Mouse (Mus musculus) hindbrain, embryonic 16.5 days (tissue): ENCODE data around the gene Pfkfb3. TPM values are rescaled to one million over a fixed set of nuclear protein-coding genes. Genes with fewer than 3 reads are reported as not detected.
A peak's percentile ranks its signal among the peaks of the same experiment; 100 is the strongest.

Experiments
- ATAC-seq: fragments of 200-750 bp; cut with Nextera tagmentation; 2 replicates; pipeline ENCODE4 v1.8.0; 2017; ENCODE audit warnings: moderate TSS enrichment, moderate library complexity
- H3K27ac ChIP-seq: fragments of 300-500 bp; sonication (generic); 2 replicates; pipeline ENCODE4 v1.5.1; 2014; ENCODE audit warnings: low read depth, mild to moderate bottlenecking, control low read depth, low read length, moderate library complexity
- H3K27me3 ChIP-seq: fragments of 300-500 bp; sonication (generic); replicated peaks from 2 replicates; pipeline ENCODE4 v1.6.1; 2014; ENCODE audit warnings: low read length; ENCODE audit not compliant: control insufficient read depth, insufficient read depth
- H3K36me3 ChIP-seq: fragments of 300-500 bp; sonication (generic); 2 replicates; pipeline ENCODE4 v1.6.1; 2014; ENCODE audit warnings: mild to moderate bottlenecking, low read length, moderate library complexity, mixed read lengths; ENCODE audit not compliant: control insufficient read depth, insufficient read depth
- H3K4me1 ChIP-seq: fragments of 300-500 bp; sonication (generic); 2 replicates; pipeline ENCODE4 v1.6.1; 2014; ENCODE audit warnings: low read depth, low read length; ENCODE audit not compliant: control insufficient read depth, insufficient read depth
- H3K4me2 ChIP-seq: fragments of 300-500 bp; sonication (generic); 2 replicates; pipeline ENCODE4 v1.6.1; 2014; ENCODE audit warnings: mild to moderate bottlenecking, low read length, control low read depth, moderate library complexity
- H3K4me3 ChIP-seq: fragments of 300-500 bp; sonication (generic); 2 replicates; pipeline ENCODE4 v1.5.1; 2014; ENCODE audit warnings: mild to moderate bottlenecking, low read length, control low read depth, moderate library complexity
- H3K9ac ChIP-seq: fragments of 300-500 bp; sonication (generic); 2 replicates; pipeline ENCODE4 v1.6.1; 2014; ENCODE audit warnings: low read depth, mild to moderate bottlenecking, control low read depth, low read length, moderate library complexity
- H3K9me3 ChIP-seq: fragments of 300-500 bp; sonication (generic); 2 replicates; pipeline ENCODE4 v1.6.1; 2014; ENCODE audit warnings: mild to moderate bottlenecking, low read length, moderate library complexity; ENCODE audit not compliant: control insufficient read depth
- WGBS: fragments of 180-500 bp; shearing (Covaris S2); extraction: QIAGEN DNeasy Blood & Tissue Kit; methylation state at CpG from one replicate; pipeline ENCODE4 v1.1.7; 2014; 5-methylcytosine and 5-hydroxymethylcytosine counted together
- polyA plus RNA-seq: library from polyadenylated mRNA; unstranded; fragments of >200 nt; fragmentation: Nextera tagmentation; extraction: Ambion mirVana; gene quantifications from 2 replicates; pipeline ENCODE4 v1.2.1, GENCODE M21; 2015

The Pfkfb3 gene
- polyA plus RNA-seq, 1 experiment from 2014 or later, result 28.5 TPM

DNA sequence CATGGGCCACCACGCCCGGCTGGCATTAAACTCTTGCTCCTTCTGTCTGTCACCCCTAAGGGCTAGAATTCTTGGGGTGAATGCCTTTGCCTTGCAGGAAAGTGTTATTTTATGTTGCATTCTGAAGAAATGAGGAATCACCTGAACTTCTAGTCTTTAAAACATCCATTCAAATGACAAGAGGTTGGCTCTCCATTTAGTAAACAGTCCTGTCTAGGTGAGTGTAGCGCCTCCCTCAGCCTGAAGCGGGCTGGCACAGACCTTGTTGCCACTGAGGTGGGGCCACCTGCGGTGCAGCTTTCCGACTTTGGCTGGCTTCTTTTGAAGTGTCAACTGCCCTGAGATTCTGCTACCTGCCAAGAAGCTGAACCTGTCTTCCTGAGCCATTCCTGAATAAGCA lies 1.4 kb upstream of the Pfkfb3 start:
- no peak overlapping the region for H3K27ac ChIP-seq
- H3K4me2 ChIP-seq, result no peak overlapping the region
- no peaks in the 10 kb centered on the region for H3K9me3 ChIP-seq
- ATAC-seq, result no peak
- H3K4me1 ChIP-seq, result peaks cover 7% of the 10 kb centered on the region
- H3K4me3 ChIP-seq, result no peak overlapping the region
- H3K36me3 ChIP-seq, result no peaks in the 10 kb centered on the region
- H3K27me3 ChIP-seq, result peaks cover 5% of the 10 kb centered on the region
- WGBS, result 49% methylated on average over 6 of the region's 6 CpGs
- H3K9ac ChIP-seq, result no peak overlapping the region

DNA sequence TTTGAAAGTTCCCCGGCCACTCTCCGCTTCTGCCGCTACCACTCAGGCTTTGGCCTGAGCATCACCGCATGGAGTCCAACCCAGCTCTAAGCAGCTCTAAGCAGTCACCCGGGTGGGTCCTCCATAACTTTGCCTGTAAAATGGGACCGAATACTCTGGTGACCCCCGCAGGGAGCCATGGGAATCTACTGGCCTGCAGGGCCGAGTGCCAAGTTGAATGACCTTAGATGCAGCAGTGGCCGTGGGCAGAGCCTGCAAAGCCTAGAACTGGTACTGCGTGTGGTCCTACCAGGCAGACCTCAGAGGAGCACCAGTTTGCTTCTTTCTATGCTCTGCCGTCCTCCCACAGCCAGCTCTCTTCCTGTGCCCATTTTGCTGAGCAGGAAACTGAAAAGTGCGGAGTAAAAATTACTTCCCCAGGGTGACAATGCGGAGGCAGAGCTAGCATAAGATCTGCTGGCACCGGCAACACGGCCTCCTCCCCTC lies 868 bp downstream of the Pfkfb3 start:
- H3K4me3 ChIP-seq, result peak overlapping the region; percentile 77
- H3K27ac ChIP-seq, result peak overlapping the region; percentile 34; the same call in 1 of the 2 replicates
- peak overlapping the region; percentile 100 for H3K4me2 ChIP-seq
- no peaks in the 10 kb centered on the region for H3K9me3 ChIP-seq
- peak overlapping the region; percentile 82 for H3K9ac ChIP-seq
- peaks cover 5% of the 10 kb centered on the region for H3K27me3 ChIP-seq
- H3K36me3 ChIP-seq, result no peaks in the 10 kb centered on the region
- peak; percentile 69 for ATAC-seq
- H3K4me1 ChIP-seq, result peaks cover 7% of the 10 kb centered on the region
- 4% methylated on average over 15 of the region's 15 CpGs for WGBS

DNA sequence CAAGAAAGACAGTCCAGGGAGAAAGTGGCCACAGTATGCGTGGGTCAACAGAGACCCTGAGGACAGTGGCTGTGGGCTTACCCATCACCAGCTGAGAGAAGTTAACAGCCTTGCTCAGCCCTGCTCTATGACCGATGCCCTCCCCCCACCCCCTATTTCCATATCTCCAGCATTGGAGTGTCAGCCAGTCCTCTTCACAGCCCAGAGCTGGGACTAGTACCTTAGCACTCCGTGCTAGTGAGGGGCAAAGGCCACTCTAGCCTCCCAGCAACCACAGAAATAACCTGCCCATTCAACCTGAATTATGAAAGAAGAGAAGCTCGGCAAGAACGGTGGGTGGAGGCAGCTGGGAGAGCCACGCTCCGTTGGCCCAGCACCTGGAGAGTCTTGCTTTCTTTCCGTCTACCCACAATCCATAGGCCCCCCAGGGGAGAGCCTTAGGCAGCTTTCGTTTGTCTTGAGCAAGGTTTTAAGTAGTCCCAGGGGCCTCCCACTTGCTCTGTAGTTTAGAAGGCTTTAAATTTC lies 1.5 kb downstream of the Pfkfb3 start:
- WGBS, result 13% methylated on average over 9 of the region's 9 CpGs
- no peak overlapping the region for H3K9ac ChIP-seq
- H3K4me2 ChIP-seq, result peak overlapping the region; percentile 100; the same call in 1 of the 2 replicates
- H3K27me3 ChIP-seq, result peaks cover 5% of the 10 kb centered on the region
- ATAC-seq, result no peak
- no peaks in the 10 kb centered on the region for H3K36me3 ChIP-seq
- H3K4me1 ChIP-seq, result peaks cover 7% of the 10 kb centered on the region
- H3K27ac ChIP-seq, result no peak overlapping the region
- H3K4me3 ChIP-seq, result no peak overlapping the region
- no peaks in the 10 kb centered on the region for H3K9me3 ChIP-seq

DNA sequence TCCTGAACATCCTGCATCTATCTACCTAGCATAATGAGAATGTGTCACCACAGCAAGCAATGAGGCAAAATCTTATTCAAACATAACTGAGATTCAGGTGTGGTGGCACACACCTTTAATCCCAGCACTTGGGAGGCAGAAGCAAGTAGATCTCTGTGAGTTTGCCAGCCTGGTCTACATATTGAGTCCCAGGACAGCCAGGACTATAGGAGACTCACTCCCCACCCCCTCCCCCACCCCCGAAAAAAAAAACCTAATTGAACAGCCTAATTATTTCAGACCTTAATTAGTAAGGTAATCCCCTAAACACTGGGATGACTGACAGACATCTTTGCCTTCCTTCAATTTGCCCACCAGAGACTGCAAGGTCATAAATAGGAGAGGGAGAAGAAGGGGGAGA lies 2.2 kb downstream of the Pfkfb3 start:
- Histone ChIP-seq H3K4me3 (no peak overlapping the region), H3K27me3 (peaks cover 5% of the 10 kb centered on the region), H3K9ac (no peak overlapping the region), H3K27ac (no peak overlapping the region), H3K9me3 (no peaks in the 10 kb centered on the region), H3K36me3 (no peaks in the 10 kb centered on the region), H3K4me2 (no peak overlapping the region), H3K4me1 (peaks cover 7% of the 10 kb centered on the region)
- ATAC-seq, result no peak
- WGBS, result 23% methylated on average over 1 of the region's 1 CpGs

DNA sequence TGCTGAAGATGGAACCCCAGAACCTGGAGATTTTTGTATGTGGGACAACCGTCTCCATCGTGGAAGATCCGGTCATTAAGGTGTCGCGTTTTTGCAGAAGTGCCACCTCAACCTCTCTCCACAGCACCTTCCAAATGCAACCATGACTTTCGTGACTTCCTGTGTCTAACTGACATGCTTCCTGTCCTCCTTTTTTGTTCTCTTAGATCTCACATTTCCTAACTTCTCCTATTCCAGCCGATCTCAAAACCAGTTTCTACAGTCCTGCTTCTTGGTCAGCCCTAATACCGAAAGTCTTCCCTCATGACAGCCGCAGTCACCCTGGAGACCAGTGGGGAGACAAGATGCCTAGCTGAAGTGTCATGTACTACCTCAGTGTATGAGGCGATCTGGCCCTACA lies 5.4 kb downstream of the Pfkfb3 start:
- no peak overlapping the region for H3K9ac ChIP-seq
- ATAC-seq, result no peak
- H3K4me3 ChIP-seq, result no peak overlapping the region
- H3K4me1 ChIP-seq, result peaks cover 7% of the 10 kb centered on the region
- WGBS, result 92% methylated on average over 10 of the region's 10 CpGs
- H3K9me3 ChIP-seq, result no peaks in the 10 kb centered on the region
- no peaks in the 10 kb centered on the region for H3K36me3 ChIP-seq
- H3K4me2 ChIP-seq, result no peak overlapping the region
- no peak overlapping the region for H3K27ac ChIP-seq
- H3K27me3 ChIP-seq, result no peaks in the 10 kb centered on the region; the same call in 1 of the 2 replicates

DNA sequence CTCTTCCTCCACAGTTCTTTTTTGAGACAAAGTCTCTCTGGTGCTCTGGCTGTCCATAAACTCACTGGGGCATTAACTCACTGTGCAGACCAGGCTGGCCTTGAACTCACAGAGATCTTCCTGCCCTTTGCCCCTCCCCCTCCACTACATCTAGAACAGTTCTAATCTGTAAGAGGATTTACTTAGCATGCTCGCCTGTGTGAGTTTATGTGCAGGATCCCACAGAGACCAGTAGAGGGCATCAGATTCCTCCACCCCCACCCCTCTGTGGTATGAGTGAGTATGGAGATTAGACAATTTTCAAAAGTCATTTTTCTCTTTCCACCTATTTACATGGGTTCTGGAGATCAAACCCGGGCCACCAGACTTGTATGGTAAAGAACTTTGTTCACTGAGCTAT lies 6.3 kb downstream of the Pfkfb3 start:
- H3K9me3 ChIP-seq, result no peaks in the 10 kb centered on the region
- peaks cover under 1% of the 10 kb centered on the region; the same call in 1 of the 2 replicates for H3K4me1 ChIP-seq
- H3K27me3 ChIP-seq, result no peaks in the 10 kb centered on the region
- no peaks in the 10 kb centered on the region for H3K36me3 ChIP-seq
- 71% methylated on average over 2 of the region's 2 CpGs for WGBS
- H3K4me2 ChIP-seq, result no peak overlapping the region
- H3K9ac ChIP-seq, result no peak overlapping the region
- no peak overlapping the region for H3K4me3 ChIP-seq
- no peak overlapping the region for H3K27ac ChIP-seq
- no peak for ATAC-seq

DNA sequence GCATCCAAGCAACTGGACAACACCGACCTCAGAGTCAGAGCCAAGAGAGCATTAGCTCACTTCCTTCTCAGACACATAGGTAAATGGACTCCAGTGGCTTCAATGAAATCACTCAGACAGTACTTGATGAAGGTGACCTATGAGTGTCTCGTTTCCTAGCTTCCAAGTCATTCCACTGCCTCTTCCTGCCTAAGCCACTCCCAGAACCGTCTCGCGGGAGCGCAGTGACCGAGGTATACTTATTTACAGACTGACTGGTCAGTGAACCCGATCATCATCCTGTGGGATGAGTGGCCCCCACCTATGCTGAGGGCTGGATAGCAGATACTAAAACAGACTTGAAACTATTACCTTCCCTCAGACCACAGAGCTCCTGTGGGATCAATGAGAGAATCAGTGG lies 7.8 kb downstream of the Pfkfb3 start:
- H3K27ac ChIP-seq, result no peak overlapping the region

DNA sequence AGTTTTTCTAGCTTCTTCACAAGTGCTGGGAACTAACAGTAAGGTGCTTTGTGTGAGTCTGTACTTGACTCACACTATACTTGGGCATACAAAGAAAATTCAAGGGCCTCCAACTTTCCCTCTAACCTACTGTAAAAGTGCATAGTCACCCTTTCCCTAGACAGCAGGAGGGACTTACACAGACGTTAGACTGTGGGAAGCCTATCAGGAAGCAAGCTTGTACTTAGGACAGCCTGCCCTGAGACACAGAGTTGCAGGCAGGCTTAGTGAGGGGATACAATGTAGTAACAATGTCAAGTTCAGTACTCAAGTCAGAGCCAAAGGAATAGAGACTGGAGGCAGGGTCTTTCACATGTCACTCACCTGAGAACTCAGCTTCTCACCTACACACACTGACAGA lies 8.5 kb downstream of the Pfkfb3 start:
- Histone ChIP-seq H3K27me3 (no peaks in the 10 kb centered on the region), H3K9me3 (no peaks in the 10 kb centered on the region), H3K9ac (no peak overlapping the region), H3K36me3 (no peaks in the 10 kb centered on the region), H3K4me2 (no peak overlapping the region), H3K27ac (no peak overlapping the region), H3K4me3 (no peak overlapping the region), H3K4me1 (no peaks in the 10 kb centered on the region)
- 46% methylated on average over 1 of the region's 1 CpGs for WGBS
- ATAC-seq, result no peak

More for the DNA sequence above, 7.8 kb downstream of the Pfkfb3 start:
- H3K4me2 ChIP-seq, result no peak overlapping the region
- no peak for ATAC-seq
- H3K4me3 ChIP-seq, result no peak overlapping the region
- no peaks in the 10 kb centered on the region for H3K9me3 ChIP-seq
- no peaks in the 10 kb centered on the region for H3K4me1 ChIP-seq
- 84% methylated on average over 8 of the region's 8 CpGs for WGBS
- H3K9ac ChIP-seq, result no peak overlapping the region
- no peaks in the 10 kb centered on the region for H3K27me3 ChIP-seq
- no peaks in the 10 kb centered on the region for H3K36me3 ChIP-seq

DNA sequence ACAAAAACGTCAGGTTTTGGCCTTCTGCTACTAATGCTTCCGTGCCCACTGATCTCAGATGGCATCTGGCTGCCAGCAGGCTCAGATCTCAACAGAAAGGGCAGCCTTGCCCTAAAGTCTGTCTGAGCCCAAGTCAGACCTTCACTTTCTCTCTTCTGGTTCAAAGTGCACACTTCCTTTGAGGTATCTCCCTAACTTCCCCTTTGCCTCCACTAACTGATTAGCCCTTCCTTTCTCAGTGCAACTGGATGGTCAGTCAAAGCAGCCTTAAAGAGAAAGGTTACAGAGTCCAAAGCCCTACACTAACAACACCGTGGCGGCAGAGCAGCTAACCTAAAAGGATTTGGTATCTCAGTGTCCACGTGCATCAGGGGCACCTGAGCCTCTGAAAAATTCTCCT lies 9.5 kb downstream of the Pfkfb3 start:
- Histone ChIP-seq H3K27ac (no peak overlapping the region), H3K9me3 (no peaks in the 10 kb centered on the region), H3K4me1 (no peaks in the 10 kb centered on the region), H3K4me2 (no peak overlapping the region), H3K9ac (no peak overlapping the region), H3K36me3 (no peaks in the 10 kb centered on the region), H3K4me3 (no peak overlapping the region), H3K27me3 (no peaks in the 10 kb centered on the region)
- WGBS, result 77% methylated on average over 5 of the region's 5 CpGs
- ATAC-seq, result no peak

DNA sequence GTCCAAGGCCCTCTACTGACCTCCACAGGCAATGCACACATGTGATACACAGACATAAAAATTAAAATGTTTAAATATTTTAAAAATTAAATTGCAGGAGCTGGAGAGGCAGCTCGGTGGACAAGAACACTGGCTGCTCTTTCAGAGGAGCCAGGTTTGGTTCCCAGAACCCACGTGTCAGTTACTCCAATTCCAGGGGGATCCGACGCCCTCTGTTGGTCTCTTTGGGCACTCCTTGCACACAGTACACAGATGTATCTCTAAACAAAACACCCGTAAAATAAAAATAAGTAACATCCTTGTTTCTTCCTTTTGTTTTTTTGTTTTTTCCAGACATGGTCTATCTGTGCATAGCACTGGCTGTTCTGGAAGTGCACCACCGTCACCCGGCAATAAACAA lies 10.7 kb downstream of the Pfkfb3 start:
- H3K4me1 ChIP-seq, result no peaks in the 10 kb centered on the region
- ATAC-seq, result no peak

More for the DNA sequence above, 10.7 kb downstream of the Pfkfb3 start:
- Histone ChIP-seq H3K36me3 (no peaks in the 10 kb centered on the region), H3K9ac (no peak overlapping the region), H3K27me3 (no peaks in the 10 kb centered on the region), H3K27ac (no peak overlapping the region), H3K9me3 (no peaks in the 10 kb centered on the region), H3K4me3 (no peak overlapping the region), H3K4me2 (no peak overlapping the region)
- WGBS, result 81% methylated on average over 7 of the region's 7 CpGs
